Mouse (Mus musculus) thymus, postnatal 25 days (tissue): Measurements from ENCODE around the gene Unc45b.

Experiments used
- DNase-seq: peaks from one replicate; pipeline ENCODE4 v3.0.0; 2022

Unc45b gene

DNA sequence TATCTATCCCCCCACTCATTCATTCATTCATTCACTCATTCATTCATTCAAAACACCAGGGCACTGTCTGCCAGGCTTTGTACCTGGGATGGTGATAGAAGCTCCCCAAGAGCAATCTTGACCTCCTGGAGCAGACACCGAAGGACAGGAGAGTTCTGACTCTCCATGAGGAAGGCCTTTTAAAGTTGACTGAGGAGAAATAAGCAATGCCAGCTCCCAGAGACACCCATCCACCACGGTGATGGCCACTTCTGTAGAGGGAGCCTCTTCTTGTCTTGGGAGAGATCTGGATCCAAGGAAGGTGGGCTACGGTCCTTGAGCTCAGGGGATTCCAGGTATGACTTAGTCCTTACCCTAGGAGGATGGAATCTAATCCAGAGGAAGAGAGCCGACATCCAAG is at the start of gene Unc45b:
Gene Unc45b, plus strand, starts transcription at position 301 of the 400 bp plus-strand sequence.
- no peak for DNase-seq

GRCm38 (mm10) chr11:82860759-82861158 is 49.6 kb upstream of the Unc45b start:
- no peak for DNase-seq

DNA sequence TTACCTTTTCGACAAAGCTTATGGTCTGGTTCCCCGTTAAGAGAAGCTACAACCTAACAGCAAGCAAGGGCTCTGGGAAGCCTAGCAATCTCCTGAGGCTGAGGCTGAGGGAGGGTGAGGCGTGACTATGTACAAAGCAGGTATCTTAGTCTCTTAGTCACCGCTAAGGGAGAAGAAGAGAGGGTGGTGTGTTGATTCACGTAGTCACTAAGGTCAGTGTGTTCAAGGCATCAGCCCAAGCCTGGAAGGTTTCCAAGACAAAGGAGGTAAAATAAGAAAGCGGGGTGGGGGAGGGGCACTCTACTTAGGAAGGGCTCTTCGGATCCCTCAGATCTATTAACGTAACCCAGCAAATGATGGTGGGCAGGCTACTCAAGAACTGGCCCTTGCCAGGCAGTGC is 48.8 kb upstream of the Unc45b start:
- DNase-seq, result no peak

GRCm38 (mm10) chr11:82862638-82863037 is 47.7 kb upstream of the Unc45b start:
- DNase-seq, result no peak

DNA sequence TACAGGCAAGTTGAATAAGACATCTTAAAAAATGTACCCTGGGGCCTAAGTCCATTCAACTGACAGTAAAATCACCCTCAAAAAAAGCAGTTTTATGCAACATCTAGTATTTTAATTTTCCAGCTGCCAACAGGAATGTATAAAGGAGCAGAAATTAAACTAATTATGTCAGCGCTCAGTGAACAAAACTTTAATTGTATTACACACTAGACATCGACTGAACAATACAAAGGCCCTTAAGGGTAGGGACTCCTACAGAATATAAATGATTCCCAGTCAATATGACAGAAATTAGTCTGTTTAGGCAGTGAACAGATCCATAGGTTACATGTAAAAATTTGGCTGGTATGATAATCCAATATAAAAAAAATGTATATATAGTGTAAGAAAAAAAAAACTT is 47.3 kb upstream of the Unc45b start:
- no peak for DNase-seq

- no peak for DNase-seq
These were observed 46.8 kb upstream of the Unc45b start for GRCm38 (mm10) chr11:82863488-82863931.

DNA sequence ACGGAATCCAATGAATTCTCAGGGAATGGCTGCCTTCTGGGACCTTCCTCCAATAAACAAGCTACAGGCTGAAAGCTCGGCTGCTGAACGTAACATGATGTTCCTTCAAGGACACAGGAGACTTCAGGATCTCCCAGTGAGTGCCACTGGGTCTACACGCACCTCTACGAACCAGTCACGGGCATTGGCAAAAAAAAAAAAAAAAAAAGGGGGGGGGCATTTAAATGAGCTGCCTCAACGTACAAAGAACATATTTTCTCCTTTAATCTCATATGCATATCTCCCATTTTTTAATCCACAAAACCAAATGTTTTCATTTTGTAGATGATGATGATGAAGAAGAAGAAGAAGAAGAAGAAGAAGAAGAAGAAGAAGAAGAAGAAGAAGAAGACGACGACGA is 44.4 kb upstream of the Unc45b start:
- no peak for DNase-seq

- DNase-seq, result no peak
These were observed 43.3 kb upstream of the Unc45b start for GRCm38 (mm10) chr11:82866850-82867564.

DNA sequence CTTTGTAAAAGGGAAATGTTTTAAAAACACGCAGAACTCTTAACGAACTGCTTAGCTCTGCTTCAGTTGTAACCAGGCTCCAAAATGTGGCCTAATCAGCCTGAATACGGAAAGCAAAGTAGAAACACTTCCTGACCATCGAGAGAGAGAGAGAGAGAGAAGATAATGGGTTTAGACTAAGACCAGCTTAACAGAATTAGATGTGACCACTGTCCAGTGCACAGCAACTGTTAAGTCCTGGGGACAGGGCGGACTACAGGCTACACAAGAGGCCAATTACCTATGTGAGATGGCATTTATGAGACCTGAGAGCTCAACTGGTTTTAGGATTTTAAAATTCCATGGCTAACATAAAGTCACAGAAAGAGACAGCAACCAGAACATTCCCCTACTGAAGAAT is 42.4 kb upstream of the Unc45b start:
- no peak for DNase-seq

GRCm38 (mm10) chr11:82869506-82870172 is 40.7 kb upstream of the Unc45b start:
- DNase-seq, result peak; percentile 17

DNA sequence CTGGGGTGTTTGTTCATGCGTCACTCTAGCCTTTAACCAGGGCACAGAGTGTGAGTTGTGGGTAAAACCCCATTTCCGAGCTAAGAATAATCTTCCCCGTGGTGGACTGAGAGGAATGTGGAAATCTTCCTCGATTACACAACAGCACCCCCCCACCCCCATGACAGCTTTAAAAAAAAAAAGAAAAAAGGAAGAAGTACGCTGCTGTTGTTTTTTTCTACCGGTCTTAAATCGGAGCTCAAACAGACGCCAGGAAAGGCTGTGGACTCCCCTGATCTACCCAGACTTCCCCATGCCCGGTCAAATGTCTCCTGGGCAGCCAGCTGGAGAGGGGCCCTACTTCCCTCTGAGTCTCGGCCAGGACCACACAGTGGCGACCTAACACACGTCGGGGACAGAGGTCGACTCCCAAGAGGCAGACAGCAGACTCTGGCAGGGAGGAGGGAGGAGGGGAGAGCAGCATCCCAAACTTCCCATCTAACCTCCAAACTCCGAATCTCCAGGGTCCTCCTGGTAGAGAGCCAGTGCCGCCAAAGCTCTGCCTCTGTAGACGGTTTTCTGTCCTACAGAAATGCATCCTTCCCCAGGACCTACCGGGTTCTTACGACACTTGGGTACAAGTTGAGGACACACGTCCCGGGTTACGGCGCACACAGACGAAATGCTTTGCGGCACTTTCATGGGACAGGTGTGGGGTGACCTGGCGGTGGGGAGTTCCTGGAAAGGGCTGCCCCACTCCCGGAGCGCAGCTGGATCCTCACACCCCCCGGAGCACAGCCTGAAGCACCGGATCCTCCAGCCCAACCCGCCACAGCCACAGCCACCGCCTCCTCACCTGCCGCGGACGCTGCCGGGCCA is 39.9 kb upstream of the Unc45b start:
- DNase-seq, result no peak

GRCm38 (mm10) chr11:82871031-82871446 is 39.3 kb upstream of the Unc45b start, which contains the start of gene Rffl:
Gene Rffl (minus strand): TSS chr11:82871210.
- peak; percentile 95 for DNase-seq

DNA sequence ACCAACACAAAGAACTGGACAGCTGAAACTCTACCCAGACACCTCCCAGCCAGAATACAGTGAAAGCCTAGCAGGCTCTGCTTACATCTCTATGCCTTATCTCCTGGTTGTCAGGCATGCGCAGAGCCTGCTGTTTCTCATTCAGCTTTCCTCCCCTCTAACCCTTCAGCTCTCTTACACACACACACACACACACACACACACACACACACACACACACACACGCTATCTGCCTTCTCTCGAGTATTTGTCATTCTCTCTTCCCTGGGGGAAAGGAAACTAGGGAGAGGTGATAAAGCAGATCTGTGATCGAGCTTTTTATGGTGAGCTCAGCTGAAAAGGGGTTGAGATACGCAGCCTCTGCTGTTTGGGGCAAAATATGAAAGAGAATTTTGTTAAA is 35.4 kb upstream of the Unc45b start:
- no peak for DNase-seq

- no peak for DNase-seq
These were observed 34.7 kb upstream of the Unc45b start for GRCm38 (mm10) chr11:82875631-82876030.

DNA sequence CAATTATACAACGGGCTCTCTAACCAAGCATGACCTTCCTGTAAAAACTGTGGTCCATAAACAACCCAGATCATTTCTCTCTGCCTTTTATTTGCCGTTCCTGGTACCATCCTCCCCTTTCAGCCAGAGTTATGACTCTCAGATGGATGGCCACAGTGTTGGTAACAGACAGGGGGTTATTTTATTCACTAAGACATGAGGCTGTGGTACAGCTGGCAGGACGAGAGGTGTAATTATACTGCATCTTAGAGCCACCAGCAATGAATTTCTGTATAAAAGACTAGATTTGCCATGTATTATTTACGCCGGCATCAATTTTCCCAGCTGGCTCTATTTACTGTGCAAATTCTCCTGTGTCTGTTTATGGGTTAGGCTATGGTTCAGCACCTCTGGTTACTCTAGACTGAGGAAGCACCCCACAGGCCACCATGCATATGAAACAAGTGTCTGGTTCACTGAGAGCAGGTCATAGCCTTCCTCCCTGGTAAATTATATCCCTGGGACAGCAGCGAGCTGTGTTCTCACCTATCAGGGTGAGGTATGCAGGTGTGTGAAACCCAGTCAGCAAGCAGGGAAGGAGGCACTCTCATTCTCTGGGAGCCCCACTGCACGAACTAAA is 32.5 kb upstream of the Unc45b start:
- no peak for DNase-seq

- DNase-seq, result no peak
These were observed 27.2 kb upstream of the Unc45b start for GRCm38 (mm10) chr11:82883180-82883579.

GRCm38 (mm10) chr11:82886559-82886958 is 23.8 kb upstream of the Unc45b start:
- DNase-seq, result no peak

- DNase-seq, result no peak
These were observed 21.8 kb upstream of the Unc45b start for GRCm38 (mm10) chr11:82888491-82888946.

DNA sequence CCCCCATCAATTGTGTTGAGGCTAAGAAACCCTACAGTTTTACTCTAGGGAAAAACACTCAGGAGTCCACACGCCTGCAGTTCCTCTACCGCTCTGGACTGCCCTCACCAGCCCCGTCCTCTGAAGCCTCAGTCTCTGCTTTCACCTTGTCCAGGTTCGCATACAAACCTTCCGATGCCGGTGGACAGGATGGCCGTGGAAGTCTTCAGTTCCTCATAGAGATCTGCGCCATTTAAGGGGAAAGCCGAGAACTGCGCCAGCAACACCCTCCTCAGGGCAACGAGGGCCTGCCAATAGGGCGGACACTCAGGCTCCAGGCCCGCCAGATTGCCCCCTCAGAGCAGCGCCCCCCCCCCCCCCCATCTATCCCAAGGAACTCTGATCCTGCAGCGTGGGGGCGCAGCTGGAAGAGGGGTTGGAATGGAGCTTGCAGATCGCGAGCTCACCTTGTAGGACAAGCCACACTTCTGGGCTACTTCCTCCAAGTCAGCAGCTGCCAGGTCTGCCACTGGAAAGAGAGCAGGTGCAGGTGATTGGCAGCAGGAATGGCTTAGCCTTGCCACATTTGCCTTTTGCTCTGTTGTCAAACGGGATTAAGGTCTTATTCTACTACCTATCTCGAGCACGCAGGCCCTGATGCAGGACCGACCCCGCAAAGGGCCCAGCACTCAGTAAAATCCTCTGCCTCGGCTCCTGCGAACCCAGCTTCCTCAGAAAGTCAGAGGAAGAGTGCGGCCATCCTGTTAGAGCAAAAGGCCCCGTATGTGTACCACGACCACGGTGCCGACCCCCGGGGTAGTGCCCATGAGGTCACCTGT is 20.6 kb upstream of the Unc45b start:
- no peak for DNase-seq

GRCm38 (mm10) chr11:82890342-82890762 is 20.0 kb upstream of the Unc45b start, which contains the start of gene Rad51d:
Gene Rad51d (minus strand): TSS chr11:82890614.
- peak; percentile 97 for DNase-seq

DNA sequence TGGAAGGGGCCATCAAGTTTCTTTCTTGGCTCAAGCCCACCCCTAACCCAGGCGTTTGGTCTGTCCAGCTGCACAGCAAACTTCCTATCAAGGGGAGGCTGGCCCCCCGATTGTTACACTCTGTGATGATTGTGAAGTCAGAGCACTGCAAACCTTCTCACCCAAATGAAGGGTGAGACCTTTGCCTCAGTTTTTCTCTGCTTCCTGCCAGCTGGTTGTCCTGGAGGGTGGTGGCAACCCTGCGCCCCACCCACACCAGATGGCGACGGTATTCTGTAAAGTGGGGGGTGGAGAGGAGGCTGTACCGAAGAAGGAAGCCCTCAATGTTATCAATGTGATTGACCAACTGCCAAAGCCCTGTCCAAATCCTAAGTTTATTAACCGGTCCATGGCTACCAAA is 18.4 kb upstream of the Unc45b start, which contains the start of gene Fndc8:
Gene Fndc8, plus strand, starts transcription at position 189 of the 400 bp plus-strand sequence.
- DNase-seq, result peak; percentile 60

DNA sequence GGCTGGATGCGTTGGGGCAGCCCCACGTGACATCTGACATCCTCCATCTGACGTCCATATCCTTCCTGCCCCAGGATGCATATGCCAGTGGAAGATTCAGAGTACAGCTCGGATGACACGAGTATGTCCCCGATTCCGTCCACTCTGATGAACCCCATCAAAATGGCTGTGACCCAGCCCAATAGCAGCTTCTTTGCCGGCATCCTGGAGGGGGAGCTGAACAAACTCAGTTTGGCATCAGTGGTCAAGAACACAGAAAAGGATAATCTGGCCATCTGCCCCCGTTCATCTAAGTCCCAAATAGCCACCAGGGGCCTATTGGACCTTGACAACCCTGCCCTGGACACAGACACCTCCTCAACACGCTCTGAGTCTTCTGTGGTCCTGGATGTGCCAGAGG is 12.9 kb upstream of the Unc45b start:
- no peak for DNase-seq
